8 mouse cellular contexts compared by ENCODE assay signal in genomic region chr8:120535452-120536305, GRCm38 (mm10). TPM values are rescaled to one million over a fixed set of nuclear protein-coding genes. Genes with fewer than 3 reads are reported as not detected.
A peak's percentile ranks its signal among the peaks of the same experiment; 100 is the strongest.
DNase-seq lines count a peak whose midpoint lies in the region; ATAC-seq and TF ChIP-seq lines count a peak whose summit lies in the region.

No protein-coding gene starts in this region.

- ATAC-seq in intestine, postnatal 0 days: no peak
- no peak for ATAC-seq in liver, embryonic 12.5 days

- TF ChIP-seq CTCF in intestine, postnatal 0 days (IDR thresholded peaks at IDR 0.05; ENCODE audit: low read depth): no peak

- DNase-seq in layer of hippocampus, adult 11-12 months (ENCODE audit: low spot score): peak; percentile 78
- no peak for DNase-seq in layer of hippocampus, adult 9-10 months (ENCODE audit: low spot score)
- DNase-seq in cerebellum, adult 11-12 months: peak; percentile 88
- DNase-seq in gastrocnemius, adult 8-10 months (ENCODE audit: low spot score in 2 of 2): peak; percentile 54 to 69
- peak; percentile 72 for DNase-seq in neural tube, embryonic 10.5 days (ENCODE audit: extremely low spot score, low spot score)
- DNase-seq in thymus, postnatal 25 days: peak; percentile 65

- peak overlapping the region; percentile 96 for H3K27ac ChIP-seq in intestine, postnatal 0 days (ENCODE audit: low read depth, low read length)
- peak overlapping the region; percentile 94 for H3K27ac ChIP-seq in liver, embryonic 12.5 days

- no peaks in the 10 kb centered on the region for H3K9me3 ChIP-seq in intestine, postnatal 0 days (ENCODE audit: control insufficient read depth)
- no peaks in the 10 kb centered on the region for H3K9me3 ChIP-seq in liver, embryonic 12.5 days (replicated peaks)

- H3K4me2 ChIP-seq in intestine, postnatal 0 days (replicated peaks; ENCODE audit: low read depth): peak overlapping the region; percentile 99
- H3K4me2 ChIP-seq in liver, embryonic 12.5 days: peak overlapping the region; percentile 100

- 1% methylated on average over 78 of the region's 79 CpGs for WGBS in intestine, postnatal 0 days
- under 1% methylated on average over 73 of the region's 79 CpGs for WGBS in liver, embryonic 12.5 days (ENCODE audit: insufficient replicate concordance)

- peak overlapping the region; percentile 62 for H3K4me3 ChIP-seq in intestine, postnatal 0 days (ENCODE audit: low read depth, low read length)
- peak overlapping the region; percentile 88 for H3K4me3 ChIP-seq in liver, embryonic 12.5 days

- H3K36me3 ChIP-seq in intestine, postnatal 0 days (ENCODE audit: control insufficient read depth, insufficient read depth): no peaks in the 10 kb centered on the region
- H3K36me3 ChIP-seq in liver, embryonic 12.5 days: peaks cover 7% of the 10 kb centered on the region; the same call in 1 of the 2 replicates

- peak overlapping the region; percentile 53 for H3K9ac ChIP-seq in intestine, postnatal 0 days (ENCODE audit: low read depth, low read length)
- H3K9ac ChIP-seq in liver, embryonic 12.5 days: peak overlapping the region; percentile 93

- peaks cover 24% of the 10 kb centered on the region for H3K4me1 ChIP-seq in intestine, postnatal 0 days (replicated peaks; ENCODE audit: control insufficient read depth, insufficient read depth, low read length)
- peaks cover 92% of the 10 kb centered on the region for H3K4me1 ChIP-seq in liver, embryonic 12.5 days

- H3K27me3 ChIP-seq in intestine, postnatal 0 days (replicated peaks; ENCODE audit: control insufficient read depth, insufficient read depth, low read length): no peaks in the 10 kb centered on the region; the same call in 1 of the 2 replicates
- no peaks in the 10 kb centered on the region for H3K27me3 ChIP-seq in liver, embryonic 12.5 days (replicated peaks)

RNA-seq across cellular contexts. Expression of gene Gins2, which starts 53.4 kb away (rescaled TPM):
- total RNA-seq in gastrocnemius, adult 8-10 months (2022): under 1 TPM in 3 of 4 experiments, not detected in 1; 0.09 to 0.43 (median 0.36) TPM
- 23.1 and 23.7 TPM in 2 replicates for polyA plus RNA-seq in intestine, postnatal 0 days (2015; fragmentation: Nextera tagmentation; extraction: Ambion mirVana)
- polyA plus RNA-seq in liver, embryonic 12.5 days (2016; fragmentation: Nextera tagmentation; extraction: Ambion mirVana): 77.5 and 81.2 TPM in 2 replicates
